In genomic region chr4:83412060-83412459, GRCm38 (mm10) we compare ENCODE assay signal across 15 mouse cellular contexts.
"Had no signal": no experiment of that assay in that cellular context is flagged by ENCODE, and none has a peak within 500 bp of the region (broad histone marks: within the 10 kb centered on the region; RNA-seq: fewer than 3 reads in every experiment).

No protein-coding gene starts in this region.

- ATAC-seq: inflammation-experienced regulatory T-cells, adult 6 months; intestine, postnatal 0 days; midbrain, embryonic 15.5 days had no signal

- H3K27me3 ChIP-seq: limb, embryonic 13.5 days; lung, embryonic 15.5 days; midbrain, embryonic 15.5 days; neural tube, embryonic 12.5 days had no signal

- H3K4me2 ChIP-seq: limb, embryonic 13.5 days; lung, embryonic 15.5 days; midbrain, embryonic 15.5 days; neural tube, embryonic 12.5 days had no signal

- H3K9me3 ChIP-seq: neural tube, embryonic 12.5 days had no signal

- H3K36me3 ChIP-seq: lung, embryonic 15.5 days; midbrain, embryonic 15.5 days; neural tube, embryonic 12.5 days had no signal

- H3K4me3 ChIP-seq: layer of hippocampus, adult 2 months; limb, embryonic 13.5 days; lung, embryonic 15.5 days; midbrain, embryonic 15.5 days; neural tube, embryonic 12.5 days had no signal

- DNase-seq: kidney, adult 9 months; kidney, postnatal 10 days; kidney, postnatal 4 days; lung, postnatal 14 days; thymus, adult 18-20 months; thymus, postnatal 25 days had no signal

- H3K4me1 ChIP-seq: neural tube, embryonic 12.5 days had no signal

- H3K27ac ChIP-seq: layer of hippocampus, adult 2 months; limb, embryonic 13.5 days; liver, embryonic 14.5 days; lung, embryonic 15.5 days; midbrain, embryonic 15.5 days; neural tube, embryonic 12.5 days; stomach, postnatal 0 days had no signal

- H3K9ac ChIP-seq: limb, embryonic 13.5 days; liver, embryonic 14.5 days; lung, embryonic 15.5 days; midbrain, embryonic 15.5 days; neural tube, embryonic 12.5 days had no signal
